22 mouse cellular contexts compared by ENCODE assay signal in the genomic region with DNA sequence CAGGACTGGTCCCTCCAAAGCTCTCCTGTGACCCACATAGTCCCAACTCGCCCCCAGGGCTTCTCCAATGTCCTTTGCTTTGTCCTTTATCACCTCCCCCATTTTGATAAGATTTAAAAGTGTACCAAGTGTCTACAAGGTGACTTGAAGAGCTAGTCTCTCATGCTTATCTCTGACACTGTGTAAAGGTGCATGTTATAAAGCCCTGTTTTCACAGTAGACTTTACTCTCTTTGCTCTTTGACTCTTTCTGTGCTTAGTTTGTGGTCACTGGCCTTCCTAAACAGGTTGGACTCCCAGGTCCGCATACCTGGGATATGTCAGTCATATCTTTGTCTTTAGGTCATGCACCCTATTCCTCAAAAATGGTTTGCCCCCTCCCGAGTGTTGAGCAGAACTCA.
DNase-seq lines count a peak whose midpoint lies in the region; ATAC-seq and TF ChIP-seq lines count a peak whose summit lies in the region.
"Had no signal": no experiment of that assay in that cellular context is flagged by ENCODE, and none has a peak within 500 bp of the region (broad histone marks: within the 10 kb centered on the region; RNA-seq: fewer than 3 reads in every experiment).

No protein-coding gene starts in this region.

- H3K36me3 ChIP-seq in intestine, embryonic 16.5 days (ENCODE audit: control insufficient read depth, insufficient read depth, low read length), result peaks cover 24% of the 10 kb centered on the region
- peaks cover 54% of the 10 kb centered on the region for H3K36me3 ChIP-seq in small intestine, adult 2 months (ENCODE audit: control insufficient read depth, insufficient read depth, low read length)

- TF ChIP-seq POLR2A in small intestine, adult 2 months (IDR thresholded peaks at IDR 0.05; ENCODE audit: low read depth, low read length), result no peak

- H3K27me3 ChIP-seq in intestine, embryonic 16.5 days (replicated peaks; ENCODE audit: control insufficient read depth, insufficient read depth, low read length), result no peaks in the 10 kb centered on the region
- no peaks in the 10 kb centered on the region for H3K27me3 ChIP-seq in small intestine, adult 2 months (ENCODE audit: control insufficient read depth, insufficient read depth, low read length)
- H3K27me3 ChIP-seq: embryonic facial prominence, embryonic 13.5 days; embryonic facial prominence, embryonic 15.5 days; forebrain, embryonic 12.5 days had no signal

- no peak for TF ChIP-seq CTCF in small intestine, adult 2 months (IDR thresholded peaks at IDR 0.05; ENCODE audit: extremely low read depth, insufficient read length, insufficient replicate concordance, low read depth, low read length)

- no peak overlapping the region for H3K27ac ChIP-seq in intestine, embryonic 16.5 days (ENCODE audit: low read length)
- H3K27ac ChIP-seq in small intestine, adult 2 months (ENCODE audit: insufficient read depth, low read depth, low read length), result peak overlapping the region; percentile 3; the same call in 1 of the 2 replicates
- H3K27ac ChIP-seq: embryonic facial prominence, embryonic 13.5 days; embryonic facial prominence, embryonic 15.5 days; forebrain, embryonic 10.5 days; forebrain, embryonic 12.5 days had no signal

- no peak for DNase-seq in c-Kit-positive CD71-positive TER-119-positive erythroid progenitor cells, embryonic 14.5 days (ENCODE audit: low spot score)
- DNase-seq in right cerebral cortex, postnatal 14 days, result no peak
- DNase-seq: adrenal gland, adult 2 months; adrenal gland, postnatal 14 days; adrenal gland, postnatal 36 days; cerebellum, adult 11 months; cerebellum, adult 18-20 months; cerebellum, adult 8-10 months; cerebellum, adult 9-11 months; cerebellum, postnatal 14 days; cerebellum, postnatal 36 days; embryo, embryonic 11 days had no signal

- no peak overlapping the region for H3K4me3 ChIP-seq in intestine, embryonic 16.5 days (ENCODE audit: low read length)
- no peak overlapping the region for H3K4me3 ChIP-seq in small intestine, adult 2 months (ENCODE audit: low read depth, low read length)
- H3K4me3 ChIP-seq: embryonic facial prominence, embryonic 13.5 days; embryonic facial prominence, embryonic 15.5 days; erythroblast, embryonic 14.5 days; forebrain, embryonic 10.5 days; forebrain, embryonic 12.5 days had no signal

- 75% methylated on average over 3 of the region's 3 CpGs for WGBS in intestine, embryonic 16.5 days
- 75% methylated on average over 3 of the region's 3 CpGs for WGBS in small intestine, adult 2 months

- ATAC-seq in intestine, embryonic 16.5 days, result peak; percentile 75
- ATAC-seq in granulocyte monocyte progenitor cell, adult 5-6 weeks (replicated peaks; ENCODE audit: poor library complexity, severe bottlenecking), result no peak
- ATAC-seq: forebrain, embryonic 14.5 days; forebrain, embryonic 16.5 days had no signal

- no peak overlapping the region for H3K9ac ChIP-seq in intestine, embryonic 16.5 days (ENCODE audit: low read depth, low read length)
- H3K9ac ChIP-seq: embryonic facial prominence, embryonic 13.5 days; embryonic facial prominence, embryonic 15.5 days; forebrain, embryonic 12.5 days had no signal

- H3K4me1 ChIP-seq in intestine, embryonic 16.5 days (ENCODE audit: control insufficient read depth, insufficient read depth, low read length), result no peaks in the 10 kb centered on the region
- no peaks in the 10 kb centered on the region for H3K4me1 ChIP-seq in small intestine, adult 2 months (ENCODE audit: control insufficient read depth, insufficient read depth, insufficient read length, low read length)
- H3K4me1 ChIP-seq: embryonic facial prominence, embryonic 13.5 days; embryonic facial prominence, embryonic 15.5 days; forebrain, embryonic 10.5 days; forebrain, embryonic 12.5 days had no signal

- H3K4me2 ChIP-seq in intestine, embryonic 16.5 days (ENCODE audit: low read depth, low read length), result no peak overlapping the region
- H3K4me2 ChIP-seq: embryonic facial prominence, embryonic 13.5 days; embryonic facial prominence, embryonic 15.5 days; forebrain, embryonic 12.5 days had no signal

- H3K9me3 ChIP-seq in intestine, embryonic 16.5 days (ENCODE audit: control insufficient read depth, low read length), result no peaks in the 10 kb centered on the region
